Mouse (Mus musculus) neural tube, embryonic 11.5 days (tissue): ENCODE results near the gene Gm12184. TPM values are rescaled to one million over a fixed set of nuclear protein-coding genes. Genes with fewer than 3 reads are reported as not detected.

Experiments
- ATAC-seq: fragments of 200-750 bp; cut with Nextera tagmentation; 2 replicates; pipeline ENCODE4 v1.8.0; 2017; ENCODE audit warnings: moderate number of reproducible peaks, mild to moderate bottlenecking, moderate TSS enrichment, moderate library complexity; ENCODE audit not compliant: insufficient read depth, low FRiP score, low TSS enrichment
- DNase-seq: peaks from one replicate; pipeline ENCODE4 v3.0.0-alpha.2; 2015; ENCODE audit warnings: low spot score
- H3K27ac ChIP-seq: fragments of 300-500 bp; sonication (generic); 2 replicates; pipeline ENCODE4 v1.5.1; 2014; ENCODE audit warnings: low read depth, mild to moderate bottlenecking, low read length
- H3K27me3 ChIP-seq: fragments of 300-500 bp; sonication (generic); 2 replicates; pipeline ENCODE4 v1.6.1; 2014; ENCODE audit warnings: mild to moderate bottlenecking, low read length, mixed read lengths; ENCODE audit not compliant: control insufficient read depth, insufficient read depth
- H3K36me3 ChIP-seq: fragments of 300-500 bp; sonication (generic); 2 replicates; pipeline ENCODE4 v1.6.1; 2014; ENCODE audit warnings: mild to moderate bottlenecking, low read length, moderate library complexity, mixed read lengths; ENCODE audit not compliant: control insufficient read depth, insufficient read depth
- H3K4me1 ChIP-seq: fragments of 300-500 bp; sonication (generic); 2 replicates; pipeline ENCODE4 v1.6.1; 2014; ENCODE audit warnings: low read length, mixed read lengths; ENCODE audit not compliant: control insufficient read depth, insufficient read depth
- H3K4me2 ChIP-seq: fragments of 300-500 bp; sonication (generic); 2 replicates; pipeline ENCODE4 v1.6.1; 2014; ENCODE audit warnings: low read depth, mild to moderate bottlenecking, moderate library complexity
- H3K4me3 ChIP-seq: fragments of 300-500 bp; sonication (generic); 2 replicates; pipeline ENCODE4 v1.5.1; 2014; ENCODE audit warnings: low read depth, low read length
- H3K9ac ChIP-seq: fragments of 300-500 bp; sonication (generic); 2 replicates; pipeline ENCODE4 v1.6.1; 2014; ENCODE audit warnings: mild to moderate bottlenecking, low read length
- H3K9me3 ChIP-seq: fragments of 300-500 bp; sonication (generic); 2 replicates; pipeline ENCODE4 v1.6.1; 2016; ENCODE audit warnings: low read length; ENCODE audit not compliant: control insufficient read depth
- WGBS: fragments of 180-500 bp; shearing (Covaris S2); extraction: QIAGEN DNeasy Blood & Tissue Kit; methylation state at CpG from one replicate; pipeline ENCODE4 v1.1.7; 2014; 5-methylcytosine and 5-hydroxymethylcytosine counted together
- polyA plus RNA-seq: library from polyadenylated mRNA; unstranded; fragments of >200 nt; fragmentation: Nextera tagmentation; extraction: Ambion mirVana; gene quantifications from 2 replicates; pipeline ENCODE4 v1.2.1, GENCODE M21; 2014

Gene Gm12184
- polyA plus RNA-seq, 1 experiment from 2014 or later, result 18.2 TPM

GRCm38 (mm10) chr11:48833731-48834639 is 7.5 kb upstream of the Gm12184 start:
- DNase-seq (peak; percentile 90), ATAC-seq (peak; percentile 88)
- H3K9ac ChIP-seq, result peak overlapping the region; percentile 44
- no peak overlapping the region for H3K27ac ChIP-seq
- H3K4me1 ChIP-seq, result 0 out of 2 replicates have a peak, but pooled peaks cover 3% of the 10 kb centered on the region
- peak overlapping the region; percentile 40 for H3K4me3 ChIP-seq
- no peaks in the 10 kb centered on the region for H3K36me3 ChIP-seq
- peaks cover 5% of the 10 kb centered on the region; the same call in 1 of the 2 replicates for H3K27me3 ChIP-seq
- H3K4me2 ChIP-seq, result peak overlapping the region; percentile 35
- under 1% methylated on average over 30 of the region's 30 CpGs for WGBS
- H3K9me3 ChIP-seq, result no peaks in the 10 kb centered on the region

GRCm38 (mm10) chr11:48833078-48833730 is 6.7 kb upstream of the Gm12184 start:
- 0 out of 2 replicates have a peak, but pooled peaks cover 3% of the 10 kb centered on the region for H3K4me1 ChIP-seq
- H3K4me2 ChIP-seq, result peak overlapping the region; percentile 35
- H3K9me3 ChIP-seq, result no peaks in the 10 kb centered on the region
- ATAC-seq (no peak), DNase-seq (no peak)
- no peaks in the 10 kb centered on the region for H3K36me3 ChIP-seq
- peaks cover 5% of the 10 kb centered on the region; the same call in 1 of the 2 replicates for H3K27me3 ChIP-seq
- WGBS, result 47% methylated on average over 8 of the region's 9 CpGs
- no peak overlapping the region for H3K27ac ChIP-seq
- peak overlapping the region; percentile 40; the same call in 1 of the 2 replicates for H3K4me3 ChIP-seq
- H3K9ac ChIP-seq, result no peak overlapping the region

GRCm38 (mm10) chr11:48831273-48831672 is 4.8 kb upstream of the Gm12184 start:
- no peak overlapping the region for H3K4me3 ChIP-seq
- no peaks in the 10 kb centered on the region for H3K36me3 ChIP-seq
- WGBS, result 88% methylated on average over 2 of the region's 2 CpGs
- no peak overlapping the region for H3K27ac ChIP-seq
- H3K27me3 ChIP-seq, result no peaks in the 10 kb centered on the region
- H3K4me2 ChIP-seq, result no peak overlapping the region
- H3K9me3 ChIP-seq, result no peaks in the 10 kb centered on the region
- no peak overlapping the region for H3K9ac ChIP-seq
- no peak for ATAC-seq
- DNase-seq, result no peak
- no peaks in the 10 kb centered on the region for H3K4me1 ChIP-seq

GRCm38 (mm10) chr11:48830279-48830678 is 3.8 kb upstream of the Gm12184 start:
- DNase-seq, result no peak
- ATAC-seq, result no peak
- no peak overlapping the region for H3K4me2 ChIP-seq
- no peaks in the 10 kb centered on the region for H3K27me3 ChIP-seq
- H3K9ac ChIP-seq, result no peak overlapping the region
- no peak overlapping the region for H3K27ac ChIP-seq
- no peaks in the 10 kb centered on the region for H3K4me1 ChIP-seq
- no peak overlapping the region for H3K4me3 ChIP-seq
- H3K36me3 ChIP-seq, result no peaks in the 10 kb centered on the region
- 76% methylated on average over 2 of the region's 2 CpGs for WGBS
- no peaks in the 10 kb centered on the region for H3K9me3 ChIP-seq

GRCm38 (mm10) chr11:48827926-48828325 is 1.5 kb upstream of the Gm12184 start:
- ATAC-seq (no peak), DNase-seq (no peak)
- no peaks in the 10 kb centered on the region for H3K9me3 ChIP-seq
- no peaks in the 10 kb centered on the region for H3K36me3 ChIP-seq
- H3K27ac ChIP-seq, result no peak overlapping the region
- H3K9ac ChIP-seq, result no peak overlapping the region
- peaks cover 7% of the 10 kb centered on the region for H3K27me3 ChIP-seq
- 77% methylated on average over 6 of the region's 6 CpGs for WGBS
- H3K4me1 ChIP-seq, result no peaks in the 10 kb centered on the region
- H3K4me2 ChIP-seq, result no peak overlapping the region
- no peak overlapping the region for H3K4me3 ChIP-seq

GRCm38 (mm10) chr11:48826752-48827096 is 269 bp upstream of the Gm12184 start:
- WGBS, result 0% methylated on average over 6 of the region's 6 CpGs
- Histone ChIP-seq H3K4me2 (peak overlapping the region; percentile 40), H3K9ac (peak overlapping the region; percentile 41; the same call in 1 of the 2 replicates), H3K27me3 (peaks cover 7% of the 10 kb centered on the region), H3K36me3 (no peaks in the 10 kb centered on the region), H3K9me3 (no peaks in the 10 kb centered on the region), H3K27ac (no peak overlapping the region), H3K4me1 (no peaks in the 10 kb centered on the region), H3K4me3 (peak overlapping the region; percentile 38)
- peak; percentile 25; the same call in 1 of the 2 replicates for ATAC-seq
- peak; percentile 54 for DNase-seq

GRCm38 (mm10) chr11:48824311-48824830 is 2.1 kb downstream of the Gm12184 start:
- Histone ChIP-seq H3K9ac (no peak overlapping the region), H3K4me3 (peak overlapping the region; percentile 32), H3K9me3 (no peaks in the 10 kb centered on the region), H3K27ac (no peak overlapping the region), H3K4me2 (peak overlapping the region; percentile 43), H3K4me1 (no peaks in the 10 kb centered on the region), H3K36me3 (no peaks in the 10 kb centered on the region), H3K27me3 (peaks cover 7% of the 10 kb centered on the region)
- WGBS, result 4% methylated on average over 22 of the region's 22 CpGs
- no peak for ATAC-seq
- no peak for DNase-seq

- Histone ChIP-seq H3K4me3 (peak overlapping the region; percentile 32), H3K9me3 (no peaks in the 10 kb centered on the region), H3K9ac (no peak overlapping the region), H3K36me3 (no peaks in the 10 kb centered on the region), H3K4me1 (no peaks in the 10 kb centered on the region), H3K27me3 (peaks cover 7% of the 10 kb centered on the region), H3K27ac (no peak overlapping the region), H3K4me2 (peak overlapping the region; percentile 43)
- under 1% methylated on average over 15 of the region's 15 CpGs for WGBS
- DNase-seq (peak; percentile 82), ATAC-seq (peak; percentile 43; the same call in 1 of the 2 replicates)
These were observed 2.9 kb downstream of the Gm12184 start for GRCm38 (mm10) chr11:48823536-48823972.
